Mouse (Mus musculus): ENCODE data around the gene Naa40. TPM values are rescaled to one million over a fixed set of nuclear protein-coding genes. Genes with fewer than 3 reads are reported as not detected.

Gene Naa40
- total and polyA plus RNA-seq, 3 experiments, result 14.9 to 23.8 (median 16.4) TPM

- no peak overlapping the region for H3K27ac ChIP-seq
- intact Hi-C loops (cut with DNase I), result no loop called here
- no peaks in the 10 kb centered on the region for H3K27me3 ChIP-seq (ENCODE audit: control insufficient read depth, insufficient read depth, low read length)
- TF ChIP-seq POLR2A (IDR thresholded peaks at IDR 0.05; ENCODE audit: insufficient read depth, low read depth, low read length) (no peak), CTCF (IDR thresholded peaks at IDR 0.05) (no peak)
- DNase-seq, result no peak
- no peak overlapping the region for H3K4me3 ChIP-seq
- no peaks in the 10 kb centered on the region for H3K4me1 ChIP-seq (ENCODE audit: control insufficient read depth, insufficient read depth, low read length)
- no peak overlapping the region for H3K9ac ChIP-seq (ENCODE audit: low read depth, low read length)
- WGBS, result 84% methylated on average over 9 of the region's 9 CpGs
- no peaks in the 10 kb centered on the region for H3K79me2 ChIP-seq (replicated peaks; ENCODE audit: control insufficient read depth, insufficient read depth, low read length)
- no peaks in the 10 kb centered on the region for H3K36me3 ChIP-seq (ENCODE audit: control insufficient read depth, insufficient read depth, low read length)
Measured at GRCm38 (mm10) chr19:7225096-7225690, 15.8 kb downstream of the Naa40 start.

GRCm38 (mm10) chr19:7224253-7224652 lies 16.7 kb downstream of the Naa40 start:
- 94% methylated on average over 3 of the region's 3 CpGs for WGBS
- Histone ChIP-seq H3K9ac (ENCODE audit: low read depth, low read length) (no peak overlapping the region), H3K27ac (no peak overlapping the region), H3K4me3 (no peak overlapping the region), H3K4me1 (ENCODE audit: control insufficient read depth, insufficient read depth, low read length) (no peaks in the 10 kb centered on the region), H3K27me3 (ENCODE audit: control insufficient read depth, insufficient read depth, low read length) (no peaks in the 10 kb centered on the region), H3K79me2 (replicated peaks; ENCODE audit: control insufficient read depth, insufficient read depth, low read length) (no peaks in the 10 kb centered on the region), H3K36me3 (ENCODE audit: control insufficient read depth, insufficient read depth, low read length) (no peaks in the 10 kb centered on the region)
- intact Hi-C loops (cut with DNase I), result no loop called here
- TF ChIP-seq POLR2A (IDR thresholded peaks at IDR 0.05; ENCODE audit: insufficient read depth, low read depth, low read length), result no peak
- no peak for TF ChIP-seq CTCF (IDR thresholded peaks at IDR 0.05)
- no peak for TF ChIP-seq EP300 (IDR thresholded peaks at IDR 0.05; ENCODE audit: insufficient read depth, low read depth, low read length)
- DNase-seq, result no peak

GRCm38 (mm10) chr19:7223488-7223887 lies 17.5 kb downstream of the Naa40 start:
- no peaks in the 10 kb centered on the region for H3K27me3 ChIP-seq (ENCODE audit: control insufficient read depth, insufficient read depth, low read length)
- DNase-seq, result peak in 1 of 2 experiments; percentile 38
- TF ChIP-seq EP300 (IDR thresholded peaks at IDR 0.05; ENCODE audit: insufficient read depth, low read depth, low read length) (0 out of 2 replicates have a peak, but pooled peaks have one; percentile 18), POLR2A (IDR thresholded peaks at IDR 0.05; ENCODE audit: insufficient read depth, low read depth, low read length) (no peak), CTCF (IDR thresholded peaks at IDR 0.05) (peak; percentile 43)
- intact Hi-C loops (cut with DNase I), result no loop called here
- H3K4me3 ChIP-seq, result no peak overlapping the region
- no peaks in the 10 kb centered on the region for H3K36me3 ChIP-seq (ENCODE audit: control insufficient read depth, insufficient read depth, low read length)
- no peak overlapping the region for H3K9ac ChIP-seq (ENCODE audit: low read depth, low read length)
- no peaks in the 10 kb centered on the region for H3K4me1 ChIP-seq (ENCODE audit: control insufficient read depth, insufficient read depth, low read length)
- H3K79me2 ChIP-seq (replicated peaks; ENCODE audit: control insufficient read depth, insufficient read depth, low read length), result no peaks in the 10 kb centered on the region
- no peak overlapping the region; the same call in 1 of the 2 replicates for H3K27ac ChIP-seq

- no peak overlapping the region for H3K27ac ChIP-seq
- TF ChIP-seq POLR2A (IDR thresholded peaks at IDR 0.05; ENCODE audit: insufficient read depth, low read depth, low read length) (no peak), CTCF (IDR thresholded peaks at IDR 0.05) (no peak)
- H3K36me3 ChIP-seq (ENCODE audit: control insufficient read depth, insufficient read depth, low read length), result no peaks in the 10 kb centered on the region
- no peaks in the 10 kb centered on the region for H3K27me3 ChIP-seq (ENCODE audit: control insufficient read depth, insufficient read depth, low read length)
- no peak overlapping the region for H3K4me3 ChIP-seq
- 86% methylated on average over 6 of the region's 6 CpGs for WGBS
- H3K79me2 ChIP-seq (replicated peaks; ENCODE audit: control insufficient read depth, insufficient read depth, low read length), result no peaks in the 10 kb centered on the region
- intact Hi-C loops (cut with DNase I), result no loop called here
- no peaks in the 10 kb centered on the region for H3K4me1 ChIP-seq (ENCODE audit: control insufficient read depth, insufficient read depth, low read length)
- no peak for DNase-seq
- H3K9ac ChIP-seq (ENCODE audit: low read depth, low read length), result no peak overlapping the region
Measured at GRCm38 (mm10) chr19:7222196-7222595, 18.8 kb downstream of the Naa40 start.

- WGBS, result 94% methylated on average over 5 of the region's 5 CpGs
- no peak for DNase-seq
- Histone ChIP-seq H3K27me3 (ENCODE audit: control insufficient read depth, insufficient read depth, low read length) (no peaks in the 10 kb centered on the region), H3K36me3 (ENCODE audit: control insufficient read depth, insufficient read depth, low read length) (peaks cover 11% of the 10 kb centered on the region), H3K4me3 (no peak overlapping the region), H3K79me2 (replicated peaks; ENCODE audit: control insufficient read depth, insufficient read depth, low read length) (no peaks in the 10 kb centered on the region), H3K9ac (ENCODE audit: low read depth, low read length) (no peak overlapping the region), H3K27ac (no peak overlapping the region), H3K4me1 (ENCODE audit: control insufficient read depth, insufficient read depth, low read length) (peaks cover 13% of the 10 kb centered on the region)
- intact Hi-C loops (cut with DNase I), result loop anchor here (5.0 kb wide), 1 partner anchor 124 kb away; the partner anchor contains the start of gene Mark2
- TF ChIP-seq POLR2A (IDR thresholded peaks at IDR 0.05; ENCODE audit: insufficient read depth, low read depth, low read length) (no peak), EP300 (IDR thresholded peaks at IDR 0.05; ENCODE audit: insufficient read depth, low read depth, low read length) (no peak), CTCF (IDR thresholded peaks at IDR 0.05) (no peak)
Measured at GRCm38 (mm10) chr19:7218753-7219152, 22.2 kb downstream of the Naa40 start.

GRCm38 (mm10) chr19:7217926-7218267 lies 23.1 kb downstream of the Naa40 start:
- H3K27ac ChIP-seq, result no peak overlapping the region
- peaks cover 11% of the 10 kb centered on the region for H3K36me3 ChIP-seq (ENCODE audit: control insufficient read depth, insufficient read depth, low read length)
- H3K79me2 ChIP-seq (replicated peaks; ENCODE audit: control insufficient read depth, insufficient read depth, low read length), result no peaks in the 10 kb centered on the region; the same call in 1 of the 2 replicates
- 7% methylated on average over 6 of the region's 6 CpGs for WGBS
- intact Hi-C loops (cut with DNase I), result loop anchor here (2.0 to 5.0 kb wide), 2 partner anchors 23 to 124 kb away; partner anchors contain the start of genes Mark2 and Naa40
- no peaks in the 10 kb centered on the region for H3K27me3 ChIP-seq (ENCODE audit: control insufficient read depth, insufficient read depth, low read length)
- H3K4me3 ChIP-seq, result no peak overlapping the region
- peaks cover 13% of the 10 kb centered on the region for H3K4me1 ChIP-seq (ENCODE audit: control insufficient read depth, insufficient read depth, low read length)
- no peak for TF ChIP-seq EP300 (IDR thresholded peaks at IDR 0.05; ENCODE audit: insufficient read depth, low read depth, low read length)
- TF ChIP-seq POLR2A (IDR thresholded peaks at IDR 0.05; ENCODE audit: insufficient read depth, low read depth, low read length), result no peak
- TF ChIP-seq CTCF (IDR thresholded peaks at IDR 0.05), result no peak
- no peak for DNase-seq
- H3K9ac ChIP-seq (ENCODE audit: low read depth, low read length), result no peak overlapping the region

All from heart, adult 2 months (tissue).